Mouse (Mus musculus) olfactory bulb, adult 2 months (tissue): ENCODE measurements around the gene Kank2.

Experiments
- CTCF ChIP-seq: fragments of 200-500 bp; IDR thresholded peaks from 2 replicates; pipeline ENCODE4 v1.5.1; 2012; ENCODE audit warnings: low read depth, mild to moderate bottlenecking, low read length, moderate library complexity; ENCODE audit not compliant: insufficient read depth
- POLR2A ChIP-seq: fragments of 200-500 bp; IDR thresholded peaks from 2 replicates; pipeline ENCODE4 v1.6.1; 2012; ENCODE audit warnings: mild to moderate bottlenecking, low read depth, low read length, moderate library complexity; ENCODE audit not compliant: insufficient read depth

GRCm38 (mm10) chr9:21792644-21793043, 5.9 kb downstream of the Kank2 start:
- TF ChIP-seq POLR2A (no peak), CTCF (no peak)
